Mouse (Mus musculus) adrenal gland, adult 8-10 months (tissue): Measurements from ENCODE around the gene Paip2b. TPM values are rescaled to one million over a fixed set of nuclear protein-coding genes. Genes with fewer than 3 reads are reported as not detected.
"Not testable (repeated sequence)": the region's sequence is repeated elsewhere in the genome, so short reads cannot be mapped to it uniquely, and the experiment has no call there.

Experiments used
- DNase-seq: peaks from one replicate; pipeline ENCODE4 v3.0.0; 2022
- total RNA-seq, 4 experiments: library from RNA; stranded (reverse); gene quantifications; 2 replicates each; pipeline ENCODE4 v1.2.4; 2022

Gene Paip2b
- 10 to 100 TPM; 35.0 to 47.3 (median 40.5) TPM for total RNA-seq

DNA sequence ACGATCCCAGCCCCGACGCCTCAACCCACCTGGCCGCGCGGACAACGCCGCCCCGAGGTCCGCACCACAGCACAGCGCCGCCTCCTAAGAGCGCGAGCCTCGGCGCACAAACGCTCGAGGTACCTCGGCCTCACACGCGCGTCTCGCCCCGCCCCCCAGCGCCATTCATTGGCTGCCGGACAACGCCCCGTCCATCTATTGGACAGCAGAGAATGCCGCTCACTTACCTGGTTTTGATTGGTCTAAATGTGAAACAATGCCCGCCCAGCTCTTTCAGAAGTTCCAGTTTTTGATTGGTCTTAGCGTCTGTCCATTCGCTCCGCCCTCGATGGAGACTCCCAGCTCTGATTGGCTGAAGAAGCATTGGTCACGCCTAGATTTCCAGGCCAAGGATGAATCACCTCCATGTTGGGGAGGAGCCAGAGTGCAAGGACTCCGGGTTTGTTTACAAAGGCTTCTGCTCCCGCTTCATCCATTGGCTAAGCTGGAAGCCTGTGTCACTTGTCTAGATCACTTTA, at the start of gene Paip2b:
Gene Paip2b (minus strand): TSS at position 136 of the 518 bp plus-strand sequence.
- peak; percentile 99 for DNase-seq

DNA sequence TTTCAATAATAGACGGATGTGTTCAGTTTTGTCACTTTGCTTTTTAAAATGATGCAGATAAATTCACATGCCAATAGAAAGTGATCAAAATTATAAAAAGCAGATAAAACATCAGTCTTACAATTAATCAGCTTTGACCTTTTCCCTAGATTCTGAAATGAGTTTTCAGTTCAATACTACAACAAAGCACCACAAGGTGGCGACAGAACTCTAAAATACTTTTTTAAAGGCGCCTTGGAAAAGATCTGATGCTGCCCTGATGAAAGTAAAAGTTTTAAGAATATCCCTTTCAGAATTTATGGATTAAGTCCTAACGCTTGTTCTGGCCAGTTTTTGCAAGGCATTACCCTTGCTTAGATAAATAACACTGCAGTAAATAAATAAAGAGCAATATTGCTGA, 48.3 kb upstream of the Paip2b start:
- DNase-seq, result no peak

DNA sequence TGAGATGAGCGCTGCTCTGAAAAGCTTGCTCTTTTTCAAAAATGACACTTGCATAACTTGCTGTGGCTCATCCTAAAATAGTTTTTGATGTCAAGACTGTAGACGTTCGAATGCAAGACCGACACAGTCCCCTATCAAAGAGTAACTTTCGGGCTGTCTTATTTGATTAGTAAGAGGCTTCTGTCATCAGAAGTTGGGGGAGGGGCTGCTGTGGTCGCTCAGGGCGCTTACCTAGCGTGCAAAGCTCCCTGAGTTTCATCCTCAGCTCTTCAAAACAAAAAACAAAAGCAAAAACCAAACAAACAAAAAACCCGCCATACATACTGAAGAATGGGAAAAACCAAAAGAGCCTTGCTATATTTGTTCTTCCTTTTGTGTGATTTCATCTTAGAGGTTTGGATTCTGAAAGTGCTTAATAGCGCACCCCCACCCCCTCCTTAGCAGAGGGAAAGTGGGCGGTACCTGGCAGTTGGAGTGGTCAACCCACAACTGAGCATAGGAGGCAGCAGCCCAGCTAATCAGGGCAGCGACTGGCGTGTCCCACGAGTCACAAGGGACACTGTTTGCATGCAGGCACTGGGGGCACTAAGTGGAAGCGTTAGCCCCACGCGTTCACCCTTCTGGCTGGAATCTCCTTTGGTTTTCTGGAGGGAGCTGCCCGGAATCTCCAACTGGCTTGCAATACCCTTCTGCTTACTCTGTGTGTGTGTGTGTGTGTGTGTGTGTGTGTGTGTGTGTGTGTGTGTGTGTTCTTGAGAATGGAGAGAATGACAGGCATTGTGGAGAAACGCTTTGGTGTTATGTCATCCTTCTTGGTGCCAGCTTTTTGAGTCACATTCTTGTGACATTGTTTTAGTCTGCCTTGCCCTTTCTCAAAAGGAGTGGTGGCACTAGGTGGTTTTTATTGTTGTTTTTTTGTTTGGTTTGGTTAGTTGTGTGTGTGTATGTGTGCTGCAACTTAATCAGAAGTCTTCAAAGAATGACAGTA, 36.4 kb upstream of the Paip2b start:
- DNase-seq, result peak; percentile 76

DNA sequence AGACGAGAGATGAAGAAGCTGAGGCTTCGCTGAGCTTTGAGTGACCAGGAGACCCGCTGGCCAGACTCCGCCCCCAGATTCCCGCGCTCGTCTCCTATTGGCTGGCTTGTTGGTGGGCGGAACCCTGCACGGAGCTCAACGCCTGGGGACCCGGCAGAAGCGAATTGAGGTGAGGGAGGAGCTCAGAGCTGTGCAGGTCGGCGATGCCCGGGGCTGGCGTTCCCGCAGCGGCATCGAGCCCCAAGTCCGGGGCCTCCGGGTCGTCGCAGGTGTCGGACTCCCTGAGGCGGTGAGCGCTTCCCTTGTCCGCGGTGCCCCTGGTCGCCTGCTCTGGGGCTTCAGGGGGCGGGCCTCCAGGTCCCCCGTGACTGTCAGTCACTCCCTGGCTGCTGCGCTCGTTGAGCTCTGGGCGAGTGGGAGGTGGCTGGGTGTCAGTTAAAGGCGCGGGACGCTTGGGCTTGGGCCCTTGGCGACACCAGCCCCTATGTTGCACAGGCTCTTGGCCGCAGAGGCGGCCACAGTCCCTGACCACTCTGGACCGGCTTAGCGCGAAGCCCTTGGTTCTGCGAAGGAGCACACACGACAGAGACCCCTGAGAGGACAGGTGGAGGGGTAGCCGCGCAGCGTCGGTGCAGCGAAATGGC, 35.5 kb upstream of the Paip2b start, which contains the start of gene Zfp638:
Gene Zfp638 (plus strand): TSS at position 156 of the 644 bp plus-strand sequence.
- DNase-seq, result peak; percentile 91

DNA sequence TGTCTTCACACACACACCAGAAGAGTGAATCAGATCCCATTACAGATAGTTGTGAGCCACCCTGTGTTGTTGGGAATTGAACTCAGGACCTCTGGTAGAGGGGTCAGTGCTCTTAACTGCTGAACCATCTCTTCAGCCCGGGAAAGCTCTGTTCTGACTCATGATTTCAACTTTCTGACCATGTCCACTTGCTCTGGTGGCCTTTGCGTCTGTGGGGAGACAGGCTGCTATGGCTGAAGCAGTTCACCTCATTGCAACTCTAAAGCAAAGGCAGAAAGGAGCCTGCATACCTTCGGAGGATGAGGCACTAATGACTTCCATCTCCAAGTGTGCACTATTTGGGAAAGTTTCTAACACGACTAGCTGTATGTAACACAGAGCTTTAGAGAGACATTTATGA, 34.9 kb upstream of the Paip2b start:
- DNase-seq, result no peak

DNA sequence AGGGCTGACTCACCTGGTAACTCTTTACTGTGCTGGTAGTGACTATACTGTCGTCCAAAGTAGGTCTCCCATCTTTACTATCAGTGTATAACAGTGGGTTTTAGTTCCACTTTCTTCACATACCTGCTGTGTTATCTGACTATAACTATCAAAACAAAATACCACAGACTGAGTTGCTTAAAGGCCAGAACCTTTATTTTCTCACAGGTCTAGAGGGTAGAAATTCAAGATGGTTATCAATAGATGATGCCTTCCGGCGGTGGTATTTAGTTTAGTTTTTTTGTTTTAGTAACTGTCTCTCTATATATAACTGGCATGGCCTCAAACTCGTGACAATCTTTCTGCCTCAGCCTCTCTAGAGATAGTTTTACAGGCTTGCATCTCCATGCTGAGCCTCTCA, 32.0 kb upstream of the Paip2b start:
- DNase-seq, result no peak

DNA sequence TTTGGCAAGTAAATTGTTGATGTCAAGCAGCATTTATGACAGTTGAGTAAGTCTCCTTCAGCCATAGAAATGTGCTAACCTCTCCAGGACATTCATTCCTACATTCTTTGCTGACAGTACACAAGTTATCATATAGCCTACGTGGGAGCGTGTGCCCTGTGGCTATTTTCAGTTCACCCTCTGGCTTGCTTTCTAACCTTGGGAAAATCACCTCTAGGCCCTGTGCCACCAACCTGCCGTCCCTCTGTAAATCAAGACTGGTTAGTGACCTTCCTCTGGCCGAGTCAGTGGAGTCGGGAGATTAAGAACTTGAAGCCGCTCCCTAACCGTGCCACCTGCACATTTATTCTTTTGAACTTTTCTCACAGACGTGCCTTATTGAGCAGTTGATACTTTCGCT, 28.5 kb upstream of the Paip2b start:
- peak; percentile 77 for DNase-seq

DNA sequence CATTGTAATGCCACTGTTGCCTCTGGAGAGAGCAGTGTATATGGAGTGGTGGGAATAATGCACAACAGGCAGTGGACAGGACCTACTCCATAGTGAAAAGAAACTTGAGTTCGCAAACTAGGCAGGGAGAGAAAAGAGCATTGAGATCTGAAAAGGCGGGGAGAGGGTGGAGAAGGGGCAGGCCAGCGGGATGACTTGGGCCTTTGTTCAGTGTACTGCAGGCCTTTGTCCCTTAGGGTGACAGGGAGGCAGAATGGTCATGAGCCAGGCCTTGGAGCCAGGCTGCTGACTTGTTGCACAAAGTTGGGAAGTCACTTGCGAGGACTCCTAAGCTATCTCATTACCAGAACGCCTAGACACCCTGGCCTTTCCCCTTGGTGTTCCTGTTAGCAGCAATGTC, 25.9 kb upstream of the Paip2b start:
- DNase-seq, result no peak

DNA sequence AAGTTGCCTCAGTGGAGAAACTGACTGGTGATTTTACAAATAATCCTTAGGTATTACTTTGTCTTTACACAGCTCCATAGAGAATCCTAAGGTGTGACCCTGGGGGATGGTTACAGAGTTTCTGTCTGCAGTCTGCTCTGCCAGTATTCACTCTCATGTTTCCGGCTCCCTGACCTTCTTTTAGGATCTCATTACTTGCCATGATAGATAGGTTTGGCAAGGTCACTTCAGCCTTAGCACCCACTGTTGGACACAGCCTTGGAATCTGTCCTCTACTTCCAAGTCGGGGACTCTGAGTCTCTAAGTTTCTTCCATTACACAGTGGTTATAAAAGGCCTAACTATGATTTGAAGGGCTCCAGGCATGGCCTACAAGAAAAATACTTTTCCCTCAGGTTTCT, 17.9 kb upstream of the Paip2b start:
- peak; percentile 39 for DNase-seq

DNA sequence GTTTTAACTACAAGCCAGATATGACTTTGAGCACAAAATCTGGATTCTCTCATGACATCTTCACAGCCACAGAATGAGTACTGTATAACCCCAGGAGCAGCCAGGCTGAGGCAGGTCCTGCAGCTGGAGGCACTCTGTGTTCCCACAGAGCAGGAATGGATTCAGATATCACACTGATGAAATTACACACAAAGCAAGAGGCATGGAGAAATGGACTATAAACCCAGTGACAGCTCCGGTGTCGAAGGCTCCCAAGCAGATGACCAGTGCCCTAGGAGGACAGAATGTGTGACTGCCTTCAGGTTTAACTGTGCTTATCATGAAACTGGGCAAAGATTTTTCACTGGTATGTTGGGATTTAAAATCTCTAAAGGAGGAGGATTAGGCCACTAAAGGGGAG, 14.6 kb upstream of the Paip2b start:
- DNase-seq, result no peak

DNA sequence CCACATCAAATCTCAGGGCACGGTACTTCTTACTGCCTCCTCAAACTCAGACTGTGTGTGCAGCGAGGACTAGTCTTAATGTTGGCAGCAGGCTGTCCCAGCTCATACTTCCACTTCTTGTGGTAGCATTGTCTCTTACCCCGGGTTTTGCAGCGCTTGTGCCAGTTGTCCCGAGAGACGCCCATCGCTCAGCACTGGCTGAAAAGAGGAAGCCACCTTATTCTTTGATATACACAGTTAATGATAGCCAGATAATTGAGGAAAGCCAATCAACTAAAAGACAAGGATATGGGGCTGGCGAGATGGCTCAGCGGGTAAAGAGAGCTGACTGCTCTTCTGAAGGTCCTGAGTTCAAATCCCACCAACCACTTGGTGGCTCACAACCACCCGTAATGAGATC, 13.4 kb upstream of the Paip2b start:
- no peak for DNase-seq

DNA sequence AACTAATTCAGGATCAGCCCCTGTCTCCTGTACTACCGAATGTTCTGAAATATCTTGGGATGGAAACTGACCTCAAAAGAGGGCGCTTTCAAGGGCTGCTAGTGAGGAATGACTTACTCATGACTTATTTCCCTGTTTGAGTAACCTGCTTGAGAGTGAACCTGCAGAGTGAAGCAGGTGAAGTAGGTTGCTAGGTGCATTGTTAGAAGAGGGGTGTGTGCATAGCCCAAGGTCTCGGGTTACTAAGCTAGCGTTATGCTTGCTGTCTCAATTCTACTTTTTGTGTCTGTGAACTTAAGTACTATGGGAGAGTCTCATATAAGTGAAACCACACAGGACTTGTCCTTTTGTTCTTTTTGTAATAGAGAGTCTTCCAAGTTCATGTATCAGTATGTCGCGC, 8.5 kb upstream of the Paip2b start:
- DNase-seq, result no peak

DNA sequence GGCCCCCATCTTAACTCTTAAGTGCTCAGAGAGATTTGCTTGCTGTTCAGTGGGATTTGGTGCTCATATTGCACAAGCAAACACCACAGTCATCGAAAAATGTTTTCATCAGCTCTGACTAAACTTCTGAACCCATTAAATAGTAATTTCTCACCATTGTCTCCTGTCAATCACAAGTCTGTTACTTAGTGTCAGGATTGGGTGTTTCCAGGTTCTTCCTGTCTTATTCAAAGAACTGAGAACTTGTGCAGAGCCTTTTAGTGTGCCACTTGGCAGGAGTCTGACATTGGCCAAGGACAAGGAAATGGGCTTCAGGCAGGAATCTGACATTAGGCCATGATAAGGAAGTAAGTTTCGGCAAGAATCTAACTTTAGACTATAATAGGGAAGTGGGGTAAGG, 6.5 kb upstream of the Paip2b start:
- no peak for DNase-seq

DNA sequence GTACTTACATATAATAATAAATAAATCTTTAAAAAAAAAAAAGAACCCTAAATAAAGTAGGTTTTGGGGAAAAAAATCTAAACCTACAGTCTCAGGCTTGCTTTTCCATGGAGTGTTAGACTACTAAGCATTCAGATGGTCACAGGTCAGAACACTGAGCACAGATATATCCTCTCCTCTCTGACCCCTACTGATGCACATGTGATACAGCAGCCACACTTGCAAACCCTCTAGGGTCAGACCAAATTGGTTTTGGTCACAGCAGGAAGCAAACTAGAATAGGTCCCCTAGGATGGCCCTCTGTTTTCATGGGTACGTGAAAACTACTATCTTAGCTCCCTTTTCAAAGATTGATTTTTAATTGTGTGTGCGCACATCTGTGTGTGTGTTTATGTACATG, 5.3 kb upstream of the Paip2b start:
- no peak for DNase-seq

DNA sequence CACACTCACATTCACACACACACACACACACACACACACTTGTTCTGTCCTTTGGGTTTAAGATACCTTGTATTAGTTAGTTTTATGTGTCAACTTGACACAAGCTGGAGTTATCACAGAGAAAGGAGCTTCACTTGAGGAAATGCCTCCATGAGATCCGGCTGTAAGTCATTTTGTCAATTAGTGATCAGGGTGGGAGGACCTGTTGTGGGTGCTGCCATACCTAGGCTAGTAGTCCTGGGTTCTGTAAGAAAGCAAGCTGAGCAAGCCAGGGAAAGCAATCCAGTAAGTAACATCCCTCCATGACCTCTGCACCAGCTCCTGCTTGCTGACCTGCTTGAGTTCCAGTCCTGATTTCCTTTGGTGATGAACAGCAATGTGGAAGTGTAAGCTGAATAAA, 852 bp upstream of the Paip2b start:
- not testable (repeated sequence) for DNase-seq

DNA sequence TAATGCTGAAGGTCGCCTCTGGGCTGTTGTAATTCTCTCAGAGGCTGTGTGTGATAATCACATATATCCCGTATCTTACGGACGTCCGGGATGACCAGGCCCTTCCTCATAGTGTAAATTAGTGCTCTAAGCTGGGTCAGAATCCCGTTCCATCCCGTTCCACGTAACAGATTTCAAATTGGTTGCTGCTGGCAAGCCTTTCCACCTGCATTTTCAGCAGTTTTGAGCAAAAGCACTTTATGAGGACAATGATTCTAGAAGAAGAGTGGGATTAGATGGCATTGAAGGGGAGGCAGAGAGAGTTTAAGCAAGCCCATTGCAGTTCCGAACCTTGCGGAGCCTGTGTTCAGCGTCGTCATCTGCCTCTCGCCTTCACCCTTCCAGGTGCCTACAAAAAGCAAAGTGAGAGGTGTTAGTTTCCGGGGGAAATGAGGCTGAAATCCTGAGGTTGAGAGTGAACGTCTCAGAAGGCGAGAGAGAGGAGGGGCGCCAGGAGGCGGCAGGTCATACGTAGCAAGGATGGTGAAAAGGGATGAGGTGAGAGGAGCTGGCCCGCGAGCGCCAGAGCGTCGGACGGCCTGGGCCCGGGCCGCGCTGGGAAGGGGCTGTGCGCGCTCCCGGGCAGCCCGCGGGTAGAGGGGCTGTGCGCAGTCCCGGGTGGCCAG, 468 bp downstream of the Paip2b start:
- DNase-seq, result no peak

DNA sequence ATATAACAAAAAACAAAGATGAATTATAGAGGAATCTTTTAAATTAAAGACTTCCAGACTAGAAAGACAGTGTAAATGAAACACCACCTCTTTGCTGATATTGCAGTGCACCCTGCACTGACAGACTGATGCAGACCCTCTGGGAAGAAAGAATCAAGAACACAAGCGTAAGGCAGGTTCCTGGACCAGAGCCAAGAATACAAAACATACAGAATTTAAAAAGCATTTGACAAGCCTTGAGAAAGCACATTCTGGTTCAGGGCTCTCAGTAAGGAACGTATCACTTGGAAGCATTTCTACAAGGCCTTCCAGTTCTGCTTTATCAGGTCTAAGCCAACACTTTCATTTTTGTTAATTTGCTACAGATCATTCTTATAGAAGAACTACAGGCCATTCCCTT, 9.7 kb downstream of the Paip2b start:
- no peak for DNase-seq

DNA sequence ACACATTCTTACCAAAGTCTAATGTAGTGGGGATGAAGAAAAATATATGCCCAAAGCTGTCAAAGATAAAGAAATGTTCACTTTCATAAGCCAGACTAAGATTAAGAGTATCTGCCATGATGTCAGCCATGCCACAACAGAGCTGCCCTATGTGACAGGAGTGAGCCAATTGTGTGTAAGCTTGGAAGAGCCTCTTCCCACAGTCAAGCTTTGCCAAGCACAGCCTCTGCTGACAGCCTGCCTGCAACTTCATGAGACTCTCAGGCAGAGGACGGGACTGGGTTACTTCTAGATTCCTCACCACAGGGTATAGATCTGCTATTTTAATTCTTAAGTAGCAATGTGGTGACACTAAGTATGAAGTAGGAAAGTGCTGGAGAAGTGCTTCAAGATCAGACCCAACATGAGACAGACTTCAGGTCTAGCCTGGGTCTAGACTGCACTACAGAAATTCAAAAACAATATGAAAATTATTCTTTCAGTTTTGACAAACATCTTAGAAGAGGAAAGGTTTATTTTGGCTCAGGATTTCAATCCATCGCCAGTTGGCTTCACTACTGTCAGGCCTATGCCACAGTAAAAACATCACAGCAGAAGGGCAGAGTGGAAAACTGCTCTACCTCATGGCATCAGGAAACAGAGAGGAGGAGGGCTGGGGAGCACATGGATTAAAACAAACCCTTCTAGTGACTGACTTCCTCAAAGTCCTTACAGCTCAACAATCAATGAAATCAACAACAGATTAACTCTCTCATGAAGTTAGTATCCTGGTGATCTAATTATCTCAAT, 10.6 kb downstream of the Paip2b start:
- no peak for DNase-seq

DNA sequence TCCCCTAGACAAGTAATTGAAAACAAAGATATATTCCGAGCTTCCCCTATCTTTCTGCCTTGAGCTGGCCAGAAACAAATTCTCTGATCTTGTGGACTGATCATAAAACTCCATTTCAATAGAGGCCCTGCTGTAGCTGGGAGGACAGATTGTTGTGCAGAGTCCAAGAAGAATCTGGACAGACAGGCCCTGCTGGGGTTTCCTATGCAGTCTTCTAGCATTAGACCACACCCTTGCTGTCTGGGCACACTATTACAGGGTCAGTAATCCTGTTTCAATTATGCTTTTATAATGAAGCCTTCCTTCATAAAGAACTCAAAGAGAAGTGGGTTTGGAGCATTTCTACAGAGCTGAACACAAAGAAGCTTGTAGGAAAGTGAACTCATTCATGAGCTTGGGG, 12.5 kb downstream of the Paip2b start:
- no peak for DNase-seq

DNA sequence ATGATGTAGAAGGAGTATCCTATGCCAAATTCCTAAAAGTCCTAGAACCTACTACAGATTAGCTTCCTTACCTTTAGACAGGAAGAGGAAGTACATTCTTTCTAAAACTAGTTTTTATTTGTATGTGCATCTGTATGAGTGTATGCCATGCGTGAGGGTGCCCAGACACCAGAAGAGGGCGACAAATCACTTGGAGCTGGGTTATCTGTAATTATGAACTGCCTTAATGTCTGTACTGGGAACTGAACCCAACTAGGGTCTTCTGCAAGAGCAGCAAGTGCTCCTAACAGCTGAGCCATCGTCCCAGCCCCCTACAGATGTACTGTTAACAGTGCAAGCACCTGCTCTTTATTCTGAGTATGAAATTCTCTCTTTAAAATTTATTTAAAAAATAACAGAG, 15.7 kb downstream of the Paip2b start:
- no peak for DNase-seq

DNA sequence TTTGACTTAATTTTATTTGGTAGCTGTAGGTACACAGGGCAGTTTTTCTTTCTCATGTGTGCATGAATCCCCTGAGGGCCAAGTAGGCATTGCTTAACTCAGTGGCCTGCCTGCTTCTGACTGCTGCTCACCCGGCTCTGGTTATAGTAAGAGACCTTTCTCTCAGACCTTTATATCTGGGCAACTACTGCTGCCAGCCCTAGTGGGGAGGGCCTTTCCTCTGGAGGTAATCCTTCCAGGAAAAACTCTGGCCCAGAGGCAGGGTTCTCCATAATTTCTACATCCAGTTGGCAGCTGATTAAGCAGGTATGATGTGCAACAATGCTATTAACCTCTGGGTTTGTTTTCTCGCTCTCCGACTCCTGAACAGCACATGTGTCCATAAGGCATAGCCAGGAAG, 28.7 kb downstream of the Paip2b start:
- DNase-seq, result no peak

DNA sequence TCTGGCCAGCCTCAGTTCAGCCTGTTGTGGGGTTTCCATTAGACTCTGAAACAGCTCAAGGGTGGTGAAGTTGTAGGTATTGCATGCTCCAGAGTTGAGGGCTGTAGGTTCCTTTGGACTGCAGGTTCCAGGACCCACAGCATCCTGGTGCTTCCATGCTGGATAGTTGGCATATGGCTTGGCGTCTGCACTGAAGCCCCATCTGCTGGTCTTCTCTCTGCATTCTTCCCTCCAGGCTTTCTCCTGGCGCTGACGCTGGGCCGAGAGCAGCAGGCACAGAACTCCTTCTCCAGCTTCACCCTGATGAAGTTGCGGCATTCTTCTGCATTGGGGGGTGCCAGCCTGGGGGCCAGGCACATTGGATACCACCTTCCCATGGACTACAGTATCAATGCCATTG, 29.5 kb downstream of the Paip2b start:
- DNase-seq, result no peak
